Mouse (Mus musculus): ENCODE data around the gene Npm3.

Npm3 gene

GRCm38 (mm10) chr19:45751881-45752280, 2.5 kb upstream of the Npm3 start:
- DNase-seq: no peak

- no peak for DNase-seq
Observed at GRCm38 (mm10) chr19:45748691-45749242, 624 bp downstream of the Npm3 start.

- DNase-seq: no peak
Observed at GRCm38 (mm10) chr19:45748206-45748605, 1.2 kb downstream of the Npm3 start.

GRCm38 (mm10) chr19:45747028-45747867, 2.1 kb downstream of the Npm3 start:
- peak; percentile 86 for DNase-seq

GRCm38 (mm10) chr19:45746153-45747020, 3.0 kb downstream of the Npm3 start:
- peak; percentile 78 for DNase-seq

- DNase-seq: no peak
Observed at GRCm38 (mm10) chr19:45745344-45746152, 3.8 kb downstream of the Npm3 start.

- no peak for DNase-seq
Observed at GRCm38 (mm10) chr19:45743619-45744018, 5.8 kb downstream of the Npm3 start.

- no peak for DNase-seq
Observed at GRCm38 (mm10) chr19:45742984-45743575, 6.3 kb downstream of the Npm3 start.

GRCm38 (mm10) chr19:45742218-45742983, 7.0 kb downstream of the Npm3 start, which contains the start of gene Fgf8:
TSS of gene Fgf8 (minus strand) at chr19:45742915.
- no peak for DNase-seq

GRCm38 (mm10) chr19:45741431-45742217, 7.8 kb downstream of the Npm3 start:
- DNase-seq: no peak

- DNase-seq: no peak
Observed at GRCm38 (mm10) chr19:45740817-45741216, 8.6 kb downstream of the Npm3 start.

GRCm38 (mm10) chr19:45740233-45740632, 9.2 kb downstream of the Npm3 start:
- no peak for DNase-seq

GRCm38 (mm10) chr19:45738521-45738920, 10.9 kb downstream of the Npm3 start:
- no peak for DNase-seq

- DNase-seq: no peak
Observed at GRCm38 (mm10) chr19:45737846-45738484, 11.4 kb downstream of the Npm3 start.

- no peak for DNase-seq
Observed at GRCm38 (mm10) chr19:45737208-45737845, 12.1 kb downstream of the Npm3 start.

- DNase-seq: no peak
Observed at GRCm38 (mm10) chr19:45736855-45737207, 12.6 kb downstream of the Npm3 start.

- DNase-seq: no peak
Observed at GRCm38 (mm10) chr19:45736241-45736640, 13.2 kb downstream of the Npm3 start.

- DNase-seq: no peak
Observed at GRCm38 (mm10) chr19:45734762-45735161, 14.6 kb downstream of the Npm3 start.

GRCm38 (mm10) chr19:45734191-45734590, 15.2 kb downstream of the Npm3 start:
- no peak for DNase-seq

GRCm38 (mm10) chr19:45733564-45733963, 15.8 kb downstream of the Npm3 start:
- no peak for DNase-seq

Data from cerebellum, adult 9-10 months (tissue).